ENCODE assay signal across 8 mouse cellular contexts in genomic region chr10:75517073-75517757, GRCm38 (mm10). TPM values are rescaled to one million over a fixed set of nuclear protein-coding genes. Genes with fewer than 3 reads are reported as not detected.
DNase-seq lines count a peak whose midpoint lies in the region; ATAC-seq and TF ChIP-seq lines count a peak whose summit lies in the region.

Snrpd3 (plus strand) TSS chr10:75517551.

- peaks cover 46% of the 10 kb centered on the region for H3K4me1 ChIP-seq in forebrain, embryonic 10.5 days
- H3K4me1 ChIP-seq in heart, embryonic 15.5 days (replicated peaks): peaks cover 45% of the 10 kb centered on the region
- H3K4me1 ChIP-seq in liver, embryonic 14.5 days (replicated peaks; ENCODE audit: control insufficient read depth in 2 of 2, insufficient read depth in 2 of 2, low read length in 1 of 2): peaks cover 24 to 37% of the 10 kb centered on the region in 2 experiments
- H3K4me1 ChIP-seq in neural tube, embryonic 11.5 days (ENCODE audit: control insufficient read depth, insufficient read depth, low read length): peaks cover 18% of the 10 kb centered on the region
- no peaks in the 10 kb centered on the region; the same call in 1 of the 2 replicates for H3K4me1 ChIP-seq in stomach, postnatal 0 days (replicated peaks; ENCODE audit: control insufficient read depth, insufficient read depth)

- peak within 1 kb of the TSS; percentile 83 for H3K4me2 ChIP-seq in heart, embryonic 15.5 days
- peak within 1 kb of the TSS; percentile 94 for H3K4me2 ChIP-seq in liver, embryonic 14.5 days (ENCODE audit: low read depth)
- peak within 1 kb of the TSS; percentile 92 for H3K4me2 ChIP-seq in neural tube, embryonic 11.5 days (ENCODE audit: low read depth)
- H3K4me2 ChIP-seq in stomach, postnatal 0 days (replicated peaks; ENCODE audit: low read depth): peak within 1 kb of the TSS; percentile 90

- peak; percentile 96 for DNase-seq in c-Kit-negative CD71-positive TER-119-positive erythroid progenitor cells, embryonic 14.5 days (ENCODE audit: low read depth, low spot score)
- DNase-seq in forebrain, embryonic 10.5 days (ENCODE audit: extremely low spot score, low spot score): peak; percentile 95
- peak; percentile 95 to 98 for DNase-seq in kidney, postnatal 25 days
- peak; percentile 96 to 97 (median 96) for DNase-seq in liver, embryonic 14.5 days (ENCODE audit: low read depth in 3 of 3, low spot score in 3 of 3)
- DNase-seq in neural tube, embryonic 11.5 days (ENCODE audit: low spot score): peak; percentile 96
- peak; percentile 98 for DNase-seq in stomach, postnatal 0 days (ENCODE audit: low spot score)

- TF ChIP-seq EP300 in liver, embryonic 14.5 days (IDR thresholded peaks at IDR 0.05; ENCODE audit: low read depth): peak; percentile 42; the same call in 1 of the 2 replicates
- TF ChIP-seq EP300 in stomach, postnatal 0 days (optimal IDR thresholded peaks at IDR 0.05): no peak

- H3K9ac ChIP-seq in heart, embryonic 15.5 days: peak within 1 kb of the TSS; percentile 96
- peak within 1 kb of the TSS; percentile 100 for H3K9ac ChIP-seq in liver, embryonic 14.5 days (replicated peaks)
- peak within 1 kb of the TSS; percentile 86 for H3K9ac ChIP-seq in neural tube, embryonic 11.5 days (ENCODE audit: low read length)
- peak within 1 kb of the TSS; percentile 89 for H3K9ac ChIP-seq in stomach, postnatal 0 days (ENCODE audit: low read length)

- peak within 1 kb of the TSS; percentile 93 for H3K27ac ChIP-seq in forebrain, embryonic 10.5 days
- peak within 1 kb of the TSS; percentile 99 for H3K27ac ChIP-seq in heart, embryonic 15.5 days
- H3K27ac ChIP-seq in liver, embryonic 14.5 days: peak within 1 kb of the TSS; percentile 97
- peak within 1 kb of the TSS; percentile 94 for H3K27ac ChIP-seq in neural tube, embryonic 11.5 days (ENCODE audit: low read depth, low read length)
- peak within 1 kb of the TSS; percentile 99 for H3K27ac ChIP-seq in stomach, postnatal 0 days (replicated peaks)

- under 1% methylated on average over 52 of the region's 52 CpGs for WGBS in forebrain, embryonic 10.5 days
- WGBS in heart, embryonic 15.5 days: under 1% methylated on average over 36 of the region's 52 CpGs
- WGBS in liver, embryonic 14.5 days (ENCODE audit: insufficient replicate concordance): 1% methylated on average over 51 of the region's 52 CpGs
- WGBS in neural tube, embryonic 11.5 days: under 1% methylated on average over 40 of the region's 52 CpGs
- under 1% methylated on average over 28 of the region's 52 CpGs for WGBS in stomach, postnatal 0 days

- peak; percentile 91 for ATAC-seq in CD4-positive, CD25-positive, alpha-beta regulatory T cell, adult 4 months
- peak; percentile 98 for ATAC-seq in heart, embryonic 15.5 days (replicated peaks; ENCODE audit: insufficient number of reproducible peaks, insufficient read depth, low FRiP score, low read depth)
- ATAC-seq in liver, embryonic 14.5 days (ENCODE audit: insufficient read depth): peak; percentile 86
- peak; percentile 93 for ATAC-seq in neural tube, embryonic 11.5 days (ENCODE audit: insufficient read depth, low FRiP score, low TSS enrichment)
- peak; percentile 97 for ATAC-seq in stomach, postnatal 0 days (ENCODE audit: low FRiP score, low TSS enrichment)

- no peaks in the 10 kb centered on the region for H3K9me3 ChIP-seq in forebrain, embryonic 10.5 days
- no peaks in the 10 kb centered on the region for H3K9me3 ChIP-seq in heart, embryonic 15.5 days (replicated peaks)
- no peaks in the 10 kb centered on the region for H3K9me3 ChIP-seq in liver, embryonic 14.5 days (ENCODE audit: control insufficient read depth, low read length)
- no peaks in the 10 kb centered on the region for H3K9me3 ChIP-seq in neural tube, embryonic 11.5 days (ENCODE audit: control insufficient read depth, low read length)
- no peaks in the 10 kb centered on the region for H3K9me3 ChIP-seq in stomach, postnatal 0 days (ENCODE audit: control insufficient read depth, low read length)

- H3K27me3 ChIP-seq in forebrain, embryonic 10.5 days (ENCODE audit: poor library complexity, severe bottlenecking): no peaks in the 10 kb centered on the region
- no peaks in the 10 kb centered on the region for H3K27me3 ChIP-seq in heart, embryonic 15.5 days
- no peaks in the 10 kb centered on the region for H3K27me3 ChIP-seq in liver, embryonic 14.5 days (ENCODE audit: control insufficient read depth, insufficient read depth, low read length)
- H3K27me3 ChIP-seq in neural tube, embryonic 11.5 days (ENCODE audit: control insufficient read depth, insufficient read depth, low read length): no peaks in the 10 kb centered on the region
- H3K27me3 ChIP-seq in stomach, postnatal 0 days (ENCODE audit: control insufficient read depth, insufficient read depth, low read length): no peaks in the 10 kb centered on the region

- TF ChIP-seq CTCF in liver, embryonic 14.5 days (IDR thresholded peaks at IDR 0.05; ENCODE audit: low read depth): no peak
- TF ChIP-seq CTCF in stomach, postnatal 0 days (IDR thresholded peaks at IDR 0.05; ENCODE audit: low read depth): no peak

- H3K4me3 ChIP-seq in forebrain, embryonic 10.5 days: peak within 1 kb of the TSS; percentile 90
- H3K4me3 ChIP-seq in heart, embryonic 15.5 days: peak within 1 kb of the TSS; percentile 81
- peak within 1 kb of the TSS; percentile 99 to 100 for H3K4me3 ChIP-seq in liver, embryonic 14.5 days (ENCODE audit: insufficient read depth in 1 of 2, low read depth in 2 of 2, low read length in 2 of 2)
- peak within 1 kb of the TSS; percentile 89 for H3K4me3 ChIP-seq in neural tube, embryonic 11.5 days (ENCODE audit: low read depth, low read length)
- H3K4me3 ChIP-seq in stomach, postnatal 0 days (ENCODE audit: low read depth, low read length): peak within 1 kb of the TSS; percentile 85

- H3K36me3 ChIP-seq in forebrain, embryonic 10.5 days (replicated peaks): peaks cover 36% of the 10 kb centered on the region
- H3K36me3 ChIP-seq in heart, embryonic 15.5 days: peaks cover 16% of the 10 kb centered on the region; the same call in 1 of the 2 replicates
- peaks cover 29% of the 10 kb centered on the region for H3K36me3 ChIP-seq in liver, embryonic 14.5 days (replicated peaks; ENCODE audit: control insufficient read depth, insufficient read depth, low read depth)
- H3K36me3 ChIP-seq in neural tube, embryonic 11.5 days (ENCODE audit: control insufficient read depth, insufficient read depth, low read length): peaks cover 4% of the 10 kb centered on the region
- 0 out of 2 replicates have a peak, but pooled peaks cover 5% of the 10 kb centered on the region for H3K36me3 ChIP-seq in stomach, postnatal 0 days (ENCODE audit: control insufficient read depth, insufficient read depth, low read length)

RNA-seq across cellular contexts. Expression of gene Snrpd3, which starts in this region (rescaled TPM):
- polyA plus RNA-seq in CD4-positive, CD25-positive, alpha-beta regulatory T cell, adult 4 months (2017; shearing (Covaris generic)): 100 to 1,000 TPM; 103 to 218 TPM
- 289 and 305 TPM in 2 replicates for polyA plus RNA-seq in forebrain, embryonic 10.5 days (2016; fragmentation: Nextera tagmentation; extraction: Ambion mirVana)
- 84.9 and 92.3 TPM in 2 replicates for polyA plus RNA-seq in heart, embryonic 15.5 days (2015; fragmentation: Nextera tagmentation; extraction: Ambion mirVana)
- polyA plus RNA-seq in liver, embryonic 14.5 days (2012; rRNA removed): 19.4 and 60.5 TPM in 2 replicates
- 82.2 and 90.3 TPM in 2 replicates for polyA plus RNA-seq in liver, embryonic 14.5 days (2014; fragmentation: Nextera tagmentation; extraction: Ambion mirVana)
- polyA plus RNA-seq in neural tube, embryonic 11.5 days (2014; fragmentation: Nextera tagmentation; extraction: Ambion mirVana): 208 and 212 TPM in 2 replicates
- polyA plus RNA-seq in stomach, postnatal 0 days (2015; fragmentation: Nextera tagmentation; extraction: Ambion mirVana): 70.2 and 70.3 TPM in 2 replicates

Comparison
In these comparisons a context has a peak if more than half of its experiments do, and no peak if none do; other contexts are left out.
1. Peak in every context shown above with its lines: DNase-seq, ATAC-seq, H3K4me3 ChIP-seq and H3K27ac ChIP-seq.